Mouse (Mus musculus) G1E (cell line): ENCODE measurements at regions not wholly inside any gene's neighbourhood (a gene's known extent, or its start where the extent isn't known, plus 50 kb on each side); places are given as distances from the start of the nearest gene placed in this dataset.

Experiments used
- CTCF ChIP-seq: IDR thresholded peaks from 2 replicates; pipeline ENCODE4 v1.5.1; 2012; ENCODE audit warnings: low read depth, low read length, inconsistent platforms, mixed read lengths
- TAL1 ChIP-seq: conservative IDR thresholded peaks from 2 replicates; pipeline ENCODE4 v1.6.1; 2012; ENCODE audit warnings: low read depth, low read length, inconsistent platforms, mixed read lengths

DNA sequence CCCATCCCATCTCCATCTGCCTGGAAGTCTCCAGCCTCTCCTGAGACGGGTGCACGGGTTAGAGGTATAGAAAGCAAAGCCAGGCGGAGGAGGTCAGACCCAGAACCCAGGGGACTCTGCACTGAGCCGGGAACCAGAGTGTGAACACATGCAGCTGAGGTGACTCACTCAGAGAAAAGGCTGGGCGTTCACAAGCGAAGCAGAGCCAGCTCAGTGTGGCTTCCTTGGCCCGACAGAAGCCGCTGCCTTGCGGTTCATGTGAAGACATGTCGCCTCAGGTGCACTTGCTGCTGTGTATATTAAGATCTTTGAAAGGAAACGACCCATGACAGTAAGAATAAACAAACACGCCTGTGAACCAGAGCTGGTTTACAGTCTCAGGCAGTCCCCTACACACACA is 163.6 kb downstream of the Bmp7 start:
- TF ChIP-seq CTCF: no peak
- TF ChIP-seq TAL1: no peak
